Mouse (Mus musculus): ENCODE results near the gene Dlg5.

Dlg5 gene

GRCm38 (mm10) chr14:24245177-24246081 lies at the start of gene Dlg5:
Gene Dlg5, minus strand, starts transcription at chr14:24245920.
- peak; percentile 26 for DNase-seq (ENCODE audit: low spot score)

DNA sequence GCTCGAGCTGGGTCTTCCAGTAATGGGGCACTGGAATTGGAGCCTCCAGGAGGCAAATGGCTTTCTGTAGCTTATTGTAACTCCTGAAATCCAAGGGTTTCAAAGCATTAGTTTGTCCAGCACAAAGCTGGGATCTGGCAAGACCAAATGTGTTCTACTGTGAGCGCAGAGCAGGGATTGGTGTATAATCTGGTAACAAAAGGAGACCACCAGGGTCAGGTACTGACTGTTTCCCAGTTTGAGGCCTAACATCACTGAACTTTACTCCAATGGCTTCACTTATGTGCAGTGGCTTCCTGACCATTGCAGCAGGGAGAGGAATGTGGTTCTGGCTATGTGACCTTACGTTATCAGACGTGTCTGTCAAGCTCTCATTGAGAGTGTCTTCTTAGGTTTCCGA lies 47.9 kb upstream of the Dlg5 start:
- DNase-seq (ENCODE audit: low spot score): no peak

- no peak for DNase-seq (ENCODE audit: low spot score)
These were observed 47.2 kb upstream of the Dlg5 start, which contains the start of gene E330034G19Rik for GRCm38 (mm10) chr14:24292914-24293313. Gene E330034G19Rik, plus strand, starts transcription at chr14:24293214.

DNA sequence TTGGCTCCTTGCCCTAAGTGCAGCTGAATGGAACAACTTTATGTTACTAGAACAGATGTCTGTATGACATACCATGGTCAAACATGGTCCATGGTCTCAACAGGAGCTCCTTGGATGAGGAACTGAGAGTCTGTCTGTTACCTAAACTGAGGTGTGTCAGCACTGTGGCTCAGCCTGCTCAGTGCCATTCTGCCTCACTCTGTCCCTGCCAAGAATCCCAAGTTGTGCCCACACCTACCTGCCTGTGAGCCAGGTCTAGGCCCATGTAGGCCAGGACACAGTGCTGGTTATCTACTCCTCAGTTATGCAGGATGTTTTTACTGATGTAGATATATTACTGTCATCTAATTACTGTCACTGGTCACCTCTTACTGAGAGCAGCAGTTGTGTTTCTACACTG lies 45.0 kb upstream of the Dlg5 start:
- no peak for DNase-seq (ENCODE audit: low spot score)

DNA sequence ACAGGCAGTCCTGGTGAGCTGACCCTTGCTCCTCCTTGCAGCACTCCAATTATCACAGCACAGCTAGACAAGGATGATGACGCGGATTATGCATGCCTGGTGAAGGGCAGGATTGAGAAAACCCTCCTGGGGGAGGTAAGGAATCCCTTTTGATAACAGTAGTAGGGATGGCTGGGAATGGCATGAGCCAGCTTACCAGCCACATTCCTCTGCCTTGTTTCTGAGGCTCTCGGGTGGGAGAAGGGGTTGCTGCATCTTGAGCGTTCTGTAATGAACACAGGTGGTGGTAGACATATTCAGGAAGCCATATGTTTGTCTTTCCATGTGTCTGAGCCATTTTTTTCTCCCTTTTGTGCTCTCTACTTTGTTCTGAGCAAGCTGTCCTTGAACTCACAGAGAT lies 40.4 kb upstream of the Dlg5 start:
- DNase-seq (ENCODE audit: low spot score): no peak

DNA sequence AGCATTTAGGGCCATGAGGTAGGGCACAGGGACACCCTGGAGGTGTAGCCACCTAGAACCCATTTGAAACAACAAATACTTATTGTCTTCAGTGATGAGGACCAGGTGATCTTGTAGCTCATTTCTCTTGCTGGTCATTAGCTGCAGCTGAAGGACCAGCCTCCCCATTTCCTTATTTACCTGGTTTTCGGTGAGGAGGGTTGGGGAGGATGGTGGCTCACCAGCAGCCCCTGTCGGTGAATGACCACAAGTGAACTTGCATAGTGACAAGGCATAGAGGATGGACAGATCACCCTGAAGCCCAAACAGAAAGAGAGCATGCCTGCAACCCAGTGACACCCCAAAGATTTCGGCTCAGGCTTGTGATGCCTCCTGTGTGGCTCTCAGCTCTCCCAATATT lies 36.6 kb upstream of the Dlg5 start:
- DNase-seq (ENCODE audit: low spot score): no peak

- DNase-seq (ENCODE audit: low spot score): peak; percentile 5
These were observed 35.6 kb upstream of the Dlg5 start for GRCm38 (mm10) chr14:24281278-24281677.

DNA sequence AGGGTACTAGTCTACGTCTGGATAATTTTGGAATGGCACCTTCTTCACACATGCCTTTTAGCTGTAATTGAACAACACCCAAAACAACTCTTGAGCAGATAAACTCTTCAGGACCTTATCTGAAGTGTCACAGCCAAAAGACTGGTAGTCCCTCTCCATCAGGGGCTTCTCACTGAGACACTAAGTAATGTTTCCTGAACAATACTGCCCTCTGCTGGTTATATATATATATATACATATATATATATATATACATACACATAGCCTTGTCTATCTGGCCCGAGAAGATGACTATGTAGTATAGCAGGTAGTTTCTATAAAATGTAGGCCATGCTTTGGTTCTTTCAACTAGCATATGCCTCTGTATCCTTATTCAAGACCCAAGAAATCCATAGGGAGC lies 29.8 kb upstream of the Dlg5 start:
- no peak for DNase-seq (ENCODE audit: low spot score)

DNA sequence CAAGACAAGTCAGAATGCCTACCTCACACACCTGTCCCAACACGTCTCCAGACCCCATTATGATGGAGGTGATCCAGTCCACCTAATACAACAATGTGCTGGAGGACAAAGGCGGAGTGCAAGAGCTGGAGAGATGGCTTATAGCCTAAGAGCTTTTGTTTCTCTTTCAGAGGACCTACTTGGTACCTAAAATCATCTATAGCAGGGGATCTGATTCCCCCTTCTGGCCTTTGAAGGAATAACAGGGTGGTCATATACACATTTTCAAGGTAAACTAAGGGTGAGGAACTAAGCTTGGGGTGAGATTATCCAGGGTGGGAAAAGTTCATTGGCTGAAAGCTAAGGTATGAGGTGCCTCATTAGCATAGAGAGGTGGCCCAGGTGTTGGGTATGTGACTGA lies 27.9 kb upstream of the Dlg5 start:
- peak; percentile 24 for DNase-seq (ENCODE audit: low spot score)

- no peak for DNase-seq (ENCODE audit: low spot score)
These were observed 23.9 kb upstream of the Dlg5 start for GRCm38 (mm10) chr14:24269571-24269970.

DNA sequence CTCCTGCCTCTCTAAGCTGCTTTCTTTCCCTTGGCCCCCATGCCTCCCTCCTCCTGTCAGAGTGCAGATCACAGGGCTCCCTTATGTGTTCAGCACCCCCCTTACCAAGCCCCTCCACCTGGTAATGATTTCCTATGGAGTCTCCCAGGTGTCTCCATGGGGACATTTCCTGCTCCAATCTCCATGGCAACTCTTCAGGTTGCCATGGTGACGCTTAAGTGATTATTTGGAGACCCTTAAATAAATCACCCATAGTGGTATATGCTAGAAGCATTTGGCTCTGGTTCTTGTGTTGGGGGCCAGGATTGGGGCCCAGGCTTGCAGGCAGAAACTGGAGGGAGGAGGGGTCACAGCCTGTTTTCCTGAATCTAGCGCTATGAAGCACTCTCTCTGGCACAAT lies 17.2 kb upstream of the Dlg5 start:
- DNase-seq (ENCODE audit: low spot score): no peak

DNA sequence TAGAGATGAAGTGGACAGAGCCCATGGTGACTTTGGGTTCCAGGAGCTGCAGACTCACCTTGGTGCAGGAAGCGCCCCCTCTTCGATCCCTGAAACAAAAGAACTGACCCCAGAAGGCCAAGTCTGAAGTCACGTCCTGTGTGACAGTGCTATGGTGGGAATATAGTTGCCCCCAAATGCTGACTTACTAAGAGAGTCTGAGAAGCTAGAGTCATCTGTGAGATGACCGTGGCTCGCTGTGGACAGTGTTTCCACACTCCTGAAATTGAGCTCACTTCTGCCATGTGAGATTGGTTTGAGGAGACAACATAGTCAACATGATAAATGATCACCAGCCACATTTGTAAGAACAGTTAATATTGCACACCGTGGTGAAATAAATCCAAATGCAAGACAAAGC lies 16.7 kb upstream of the Dlg5 start:
- DNase-seq (ENCODE audit: low spot score): no peak

- no peak for DNase-seq (ENCODE audit: low spot score)
These were observed 14.7 kb upstream of the Dlg5 start for GRCm38 (mm10) chr14:24260391-24260790.

GRCm38 (mm10) chr14:24255956-24256355 lies 10.2 kb upstream of the Dlg5 start:
- DNase-seq (ENCODE audit: low spot score): no peak

DNA sequence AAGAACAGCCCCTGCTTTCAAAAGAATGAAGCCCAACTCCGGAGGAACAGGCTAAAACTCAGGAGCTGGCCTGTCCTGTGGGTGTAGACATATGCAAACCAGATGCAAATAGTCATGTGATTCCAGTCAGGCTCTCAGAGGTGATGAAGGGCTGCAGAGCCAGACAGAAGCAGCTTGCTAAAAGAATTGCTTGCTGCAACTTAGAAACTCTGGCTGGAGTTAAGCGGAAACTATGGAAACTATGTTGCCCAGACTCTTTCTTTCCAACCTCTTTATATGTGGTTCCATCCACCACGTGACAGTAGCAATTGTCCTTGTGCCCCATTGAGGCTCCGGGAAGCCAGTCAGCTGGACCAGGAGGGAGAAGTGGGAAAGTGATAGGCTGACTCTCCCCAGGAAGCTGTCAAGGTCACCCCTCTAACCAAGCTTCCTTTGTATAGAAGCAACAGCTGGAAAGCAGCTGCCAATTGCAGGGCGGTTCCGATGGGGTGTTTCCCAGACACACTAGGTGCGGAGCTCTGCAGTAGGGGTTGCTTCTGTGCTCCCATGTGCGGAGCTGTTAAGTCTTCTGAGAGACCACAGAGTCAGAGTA lies 8.0 kb upstream of the Dlg5 start:
- DNase-seq (ENCODE audit: low spot score): peak; percentile 22

- DNase-seq (ENCODE audit: low spot score): peak; percentile 68
These were observed 5.6 kb upstream of the Dlg5 start for GRCm38 (mm10) chr14:24251326-24251725.

DNA sequence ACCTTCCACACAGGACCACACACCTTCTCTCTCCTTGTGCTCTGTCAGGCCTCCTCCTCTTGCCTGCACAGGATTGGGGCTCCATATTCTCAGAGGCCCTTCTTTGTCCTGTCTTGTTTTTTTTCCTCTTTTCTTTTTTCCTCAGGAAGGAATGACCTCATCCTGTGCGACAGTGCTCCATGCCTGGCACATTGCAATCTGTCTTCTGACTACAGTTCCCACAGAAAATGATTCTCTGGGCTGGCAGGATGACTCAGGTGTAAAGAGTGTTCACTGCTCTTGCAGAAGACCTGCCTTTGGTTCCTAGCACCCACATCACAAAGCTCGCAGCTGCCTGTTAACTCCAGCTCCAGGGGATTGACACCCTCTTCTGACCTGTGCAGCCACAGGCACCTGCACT lies 4.2 kb upstream of the Dlg5 start:
- DNase-seq (ENCODE audit: low spot score): no peak

DNA sequence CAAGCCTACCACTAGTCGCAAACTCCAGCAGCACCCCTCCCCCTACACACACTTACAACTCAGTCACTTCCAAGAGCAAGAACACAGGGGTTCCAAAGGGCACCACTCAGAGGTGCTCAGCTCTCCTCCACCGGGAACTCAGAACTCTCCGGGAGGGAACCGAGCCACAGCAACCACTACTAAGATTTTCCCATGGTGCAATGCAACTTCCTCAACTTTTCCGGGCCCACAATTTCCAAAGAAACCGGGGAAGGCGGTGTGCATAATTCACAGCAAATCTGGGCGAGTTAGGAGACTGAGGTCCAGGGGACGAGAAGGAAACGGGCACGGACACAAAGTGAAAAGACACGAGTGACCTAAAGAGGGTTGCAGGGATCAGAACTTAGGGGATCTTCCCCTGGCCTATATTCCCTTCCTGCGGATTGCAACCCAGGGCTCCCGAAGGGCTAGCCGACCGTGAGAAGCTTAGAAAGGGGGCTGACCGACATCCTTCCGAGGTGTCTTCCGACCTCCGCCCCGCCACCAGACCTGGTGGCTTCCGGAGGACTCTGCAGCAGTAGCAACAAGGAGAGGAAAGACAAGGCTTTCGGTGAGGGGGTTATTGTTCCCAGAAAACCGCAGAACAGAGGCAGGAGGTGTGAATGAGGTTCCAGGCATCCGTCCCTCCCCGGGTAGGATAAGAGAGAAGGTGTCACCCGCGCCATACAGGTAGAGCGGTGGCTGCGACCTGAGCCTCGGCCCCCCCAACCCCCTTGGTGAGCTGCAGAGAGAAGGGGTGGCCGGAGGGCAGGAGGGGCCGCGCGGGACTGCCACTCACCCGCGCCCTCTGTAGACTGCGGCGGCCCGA lies 1.2 kb downstream of the Dlg5 start:
- peak; percentile 20 for DNase-seq (ENCODE audit: low spot score)

GRCm38 (mm10) chr14:24242016-24242415 lies 3.7 kb downstream of the Dlg5 start:
- no peak for DNase-seq (ENCODE audit: low spot score)

DNA sequence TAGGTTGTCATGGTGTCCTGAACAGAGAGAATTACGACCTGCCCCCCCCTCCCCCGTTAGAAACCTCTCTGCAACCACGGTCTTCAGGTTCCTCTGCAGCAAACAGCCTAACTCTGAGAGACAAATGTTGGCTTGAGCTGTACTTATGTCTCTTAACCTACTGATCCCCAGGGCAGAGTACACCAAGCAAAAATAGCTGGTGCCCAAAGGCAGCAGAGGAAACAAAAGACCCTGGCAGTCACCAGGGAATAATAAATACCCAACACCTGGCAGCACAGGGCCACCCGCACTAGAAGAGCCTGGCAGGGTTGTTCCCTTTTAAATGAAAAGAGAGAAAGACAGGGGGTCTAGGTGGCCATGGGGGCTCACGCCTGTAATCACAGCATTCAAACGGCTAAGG lies 4.9 kb downstream of the Dlg5 start:
- DNase-seq (ENCODE audit: low spot score): no peak

DNA sequence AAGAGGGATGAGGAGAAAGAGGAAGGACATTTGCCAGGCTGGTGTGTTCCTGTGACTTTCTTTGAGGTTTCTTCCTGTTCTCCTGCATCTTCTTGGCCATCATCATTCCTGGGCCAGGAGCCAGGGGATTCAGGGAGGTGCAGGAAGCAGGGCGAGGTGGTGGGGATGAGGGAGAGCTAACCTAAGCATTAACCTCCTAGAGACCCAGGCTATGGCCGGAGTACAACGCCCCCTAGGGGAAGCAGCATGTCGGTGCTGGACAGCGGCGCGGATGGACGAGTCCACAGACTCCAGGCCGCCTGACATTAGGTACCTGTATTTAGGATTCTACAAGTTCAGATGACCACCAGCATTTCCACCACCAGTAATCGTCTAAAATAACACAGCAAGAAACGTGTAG lies 6.1 kb downstream of the Dlg5 start:
- DNase-seq (ENCODE audit: low spot score): no peak

- no peak for DNase-seq (ENCODE audit: low spot score)
These were observed 9.8 kb downstream of the Dlg5 start for GRCm38 (mm10) chr14:24235954-24236353.

GRCm38 (mm10) chr14:24234411-24234810 lies 11.3 kb downstream of the Dlg5 start:
- DNase-seq (ENCODE audit: low spot score): peak; percentile 62
